Mouse (Mus musculus) lung, embryonic 14.5 days (tissue): ENCODE results near the gene Lrrc28. TPM values are rescaled to one million over a fixed set of nuclear protein-coding genes. Genes with fewer than 3 reads are reported as not detected.

ENCODE experiments used
- ATAC-seq: fragments of 200-750 bp; cut with Nextera tagmentation; 2 replicates; pipeline ENCODE4 v1.8.0; 2017; ENCODE audit warnings: mild to moderate bottlenecking, moderate TSS enrichment, moderate library complexity; ENCODE audit not compliant: insufficient read depth
- DNase-seq: peaks from one replicate; pipeline ENCODE4 v3.0.0-alpha.2; 2015
- H3K27ac ChIP-seq: fragments of 300-500 bp; sonication (generic); 2 replicates; pipeline ENCODE4 v1.5.1; 2014; ENCODE audit warnings: low read depth, mild to moderate bottlenecking, moderate library complexity
- H3K27me3 ChIP-seq: fragments of 300-500 bp; sonication (generic); 2 replicates; pipeline ENCODE4 v1.6.1; 2014; ENCODE audit warnings: low read length, control low read depth; ENCODE audit not compliant: insufficient read depth
- H3K36me3 ChIP-seq: fragments of 300-500 bp; sonication (generic); 2 replicates; pipeline ENCODE4 v1.6.1; 2014; ENCODE audit warnings: control low read depth; ENCODE audit not compliant: insufficient read depth
- H3K4me1 ChIP-seq: fragments of 300-500 bp; sonication (generic); 2 replicates; pipeline ENCODE4 v1.6.1; 2014; ENCODE audit warnings: antibody characterized with exemption, control low read depth; ENCODE audit not compliant: insufficient read depth
- H3K4me2 ChIP-seq: fragments of 300-500 bp; sonication (generic); 2 replicates; pipeline ENCODE4 v1.6.1; 2014; ENCODE audit warnings: mild to moderate bottlenecking
- H3K4me3 ChIP-seq: fragments of 300-500 bp; sonication (generic); 2 replicates; pipeline ENCODE4 v1.5.1; 2014; ENCODE audit warnings: low read depth, low read length
- H3K9ac ChIP-seq: fragments of 300-500 bp; sonication (generic); 2 replicates; pipeline ENCODE4 v1.6.1; 2014
- H3K9me3 ChIP-seq: fragments of 300-500 bp; sonication (generic); 2 replicates; pipeline ENCODE4 v1.6.1; 2016; ENCODE audit warnings: low read depth, low read length, control low read depth
- CTCF ChIP-seq: IDR thresholded peaks from 2 replicates; pipeline ENCODE4 v1.5.1; 2016; ENCODE audit warnings: antibody characterized with exemption, low read depth
- WGBS: fragments of 180-500 bp; shearing (Covaris S2); extraction: QIAGEN DNeasy Blood & Tissue Kit; methylation state at CpG from one replicate; pipeline ENCODE4 v1.1.7; 2014; 5-methylcytosine and 5-hydroxymethylcytosine counted together
- polyA plus RNA-seq: library from polyadenylated mRNA; unstranded; fragments of >200 nt; fragmentation: Nextera tagmentation; extraction: Ambion mirVana; gene quantifications from 2 replicates; pipeline ENCODE4 v1.2.1, GENCODE M21; 2014

Gene Lrrc28
- polyA plus RNA-seq, 1 experiment from 2014 or later = 16.6 TPM

GRCm38 (mm10) chr7:67605114-67605513, 40.0 kb downstream of the Lrrc28 start:
- ATAC-seq (no peak), DNase-seq (no peak)
- TF ChIP-seq CTCF = no peak
- H3K36me3 ChIP-seq = no peaks in the 10 kb centered on the region
- no peak overlapping the region for H3K9ac ChIP-seq
- H3K27ac ChIP-seq = no peak overlapping the region
- H3K4me3 ChIP-seq = no peak overlapping the region
- no peak overlapping the region for H3K4me2 ChIP-seq
- WGBS = 78% methylated on average over 6 of the region's 6 CpGs
- no peaks in the 10 kb centered on the region for H3K27me3 ChIP-seq
- no peaks in the 10 kb centered on the region for H3K4me1 ChIP-seq
- H3K9me3 ChIP-seq = no peaks in the 10 kb centered on the region

DNA sequence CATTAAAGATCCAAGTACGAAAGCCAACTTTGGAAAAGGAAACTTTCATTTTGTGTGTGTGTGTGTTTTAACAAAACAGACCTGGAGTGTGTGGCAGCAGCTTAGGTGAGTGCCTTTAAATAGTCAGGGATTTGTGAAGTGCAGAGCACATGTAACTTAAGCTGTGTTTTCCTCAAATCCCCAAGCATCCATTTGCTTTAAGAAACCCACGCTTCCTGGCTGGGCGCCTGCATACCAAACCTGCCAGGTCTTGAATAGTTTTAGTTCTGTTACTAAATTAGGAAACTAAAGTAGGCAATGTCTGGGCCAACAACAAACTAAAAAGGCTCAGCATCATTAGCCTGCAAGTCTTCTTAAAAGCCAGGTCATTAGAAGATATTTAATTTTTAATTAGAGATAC, 47.0 kb downstream of the Lrrc28 start:
- DNase-seq (peak; percentile 55), ATAC-seq (no peak)
- no peaks in the 10 kb centered on the region for H3K36me3 ChIP-seq
- no peak for TF ChIP-seq CTCF
- no peak overlapping the region for H3K4me3 ChIP-seq
- no peak overlapping the region for H3K9ac ChIP-seq
- no peak overlapping the region for H3K4me2 ChIP-seq
- H3K4me1 ChIP-seq = no peaks in the 10 kb centered on the region
- no peaks in the 10 kb centered on the region for H3K27me3 ChIP-seq
- no peaks in the 10 kb centered on the region for H3K9me3 ChIP-seq
- no peak overlapping the region for H3K27ac ChIP-seq
- WGBS = 70% methylated on average over 3 of the region's 3 CpGs

- TF ChIP-seq CTCF = no peak
- Histone ChIP-seq H3K9me3 (no peaks in the 10 kb centered on the region), H3K9ac (no peak overlapping the region), H3K4me2 (no peak overlapping the region), H3K27me3 (no peaks in the 10 kb centered on the region), H3K4me1 (no peaks in the 10 kb centered on the region), H3K27ac (no peak overlapping the region), H3K4me3 (no peak overlapping the region), H3K36me3 (no peaks in the 10 kb centered on the region)
- ATAC-seq = no peak
- no peak for DNase-seq
- 73% methylated on average over 1 of the region's 1 CpGs for WGBS
These were observed 48.1 kb downstream of the Lrrc28 start for GRCm38 (mm10) chr7:67596961-67597360.

- no peak for TF ChIP-seq CTCF
- WGBS = 90% methylated on average over 1 of the region's 1 CpGs
These were observed 48.7 kb downstream of the Lrrc28 start for GRCm38 (mm10) chr7:67596322-67596721.

GRCm38 (mm10) chr7:67593902-67594301, 51.2 kb downstream of the Lrrc28 start:
- Histone ChIP-seq H3K36me3 (no peaks in the 10 kb centered on the region), H3K4me1 (no peaks in the 10 kb centered on the region), H3K9ac (no peak overlapping the region), H3K27me3 (no peaks in the 10 kb centered on the region), H3K4me2 (no peak overlapping the region), H3K4me3 (no peak overlapping the region), H3K27ac (no peak overlapping the region), H3K9me3 (no peaks in the 10 kb centered on the region)
- DNase-seq (no peak), ATAC-seq (no peak)
- 72% methylated on average over 6 of the region's 6 CpGs for WGBS
- no peak for TF ChIP-seq CTCF

More at GRCm38 (mm10) chr7:67596322-67596721, 48.7 kb downstream of the Lrrc28 start:
- Histone ChIP-seq H3K9ac (no peak overlapping the region), H3K4me1 (no peaks in the 10 kb centered on the region), H3K9me3 (no peaks in the 10 kb centered on the region), H3K27ac (no peak overlapping the region), H3K36me3 (no peaks in the 10 kb centered on the region), H3K4me3 (no peak overlapping the region), H3K4me2 (no peak overlapping the region), H3K27me3 (no peaks in the 10 kb centered on the region)
- DNase-seq = no peak
- no peak for ATAC-seq

- WGBS = 88% methylated on average over 6 of the region's 6 CpGs
- TF ChIP-seq CTCF = no peak
- Histone ChIP-seq H3K27ac (no peak overlapping the region), H3K27me3 (no peaks in the 10 kb centered on the region), H3K9me3 (no peaks in the 10 kb centered on the region), H3K4me2 (no peak overlapping the region), H3K36me3 (no peaks in the 10 kb centered on the region), H3K9ac (no peak overlapping the region), H3K4me3 (no peak overlapping the region), H3K4me1 (no peaks in the 10 kb centered on the region)
- ATAC-seq (no peak), DNase-seq (no peak)
These were observed 52.4 kb downstream of the Lrrc28 start for GRCm38 (mm10) chr7:67592670-67593069.

DNA sequence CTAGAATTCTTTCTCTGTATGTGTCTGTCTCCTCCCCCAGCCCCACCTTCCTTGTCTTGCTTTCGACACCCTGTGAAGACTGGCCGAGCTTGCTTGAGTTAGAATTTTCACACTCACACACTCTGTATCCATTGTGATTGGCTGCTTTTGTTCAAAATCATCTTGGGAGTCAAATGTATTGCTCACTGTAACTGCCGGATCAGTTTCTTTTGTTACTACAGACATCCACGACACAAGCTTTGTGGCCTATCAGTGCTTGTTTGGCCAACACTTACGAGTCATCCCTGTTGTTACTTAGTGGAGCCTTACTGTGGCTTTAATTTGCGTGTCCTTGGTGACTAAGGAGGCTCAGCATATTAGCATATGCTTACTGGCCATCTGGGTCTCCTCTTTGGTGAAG, 56.3 kb downstream of the Lrrc28 start:
- no peaks in the 10 kb centered on the region for H3K9me3 ChIP-seq
- no peak for ATAC-seq
- H3K4me2 ChIP-seq = no peak overlapping the region
- TF ChIP-seq CTCF = no peak
- WGBS = 70% methylated on average over 6 of the region's 6 CpGs
- H3K27me3 ChIP-seq = no peaks in the 10 kb centered on the region
- H3K4me1 ChIP-seq = no peaks in the 10 kb centered on the region
- H3K4me3 ChIP-seq = no peak overlapping the region
- H3K27ac ChIP-seq = no peak overlapping the region
- H3K36me3 ChIP-seq = no peaks in the 10 kb centered on the region
- H3K9ac ChIP-seq = no peak overlapping the region
- DNase-seq = no peak

- no peak overlapping the region for H3K4me3 ChIP-seq
- H3K27me3 ChIP-seq = no peaks in the 10 kb centered on the region
- no peak overlapping the region for H3K4me2 ChIP-seq
- no peak overlapping the region for H3K27ac ChIP-seq
- H3K36me3 ChIP-seq = no peaks in the 10 kb centered on the region
- 61% methylated on average over 5 of the region's 5 CpGs for WGBS
- no peak for DNase-seq
- no peaks in the 10 kb centered on the region for H3K9me3 ChIP-seq
- H3K9ac ChIP-seq = no peak overlapping the region
- no peak for TF ChIP-seq CTCF
- no peak for ATAC-seq
- H3K4me1 ChIP-seq = no peaks in the 10 kb centered on the region
These were observed 58.6 kb downstream of the Lrrc28 start for GRCm38 (mm10) chr7:67586479-67586878.
